Mouse (Mus musculus) megakaryocyte, embryonic 14.5 days (primary cell): Measurements from ENCODE around the gene Pirb. TPM values are rescaled to one million over a fixed set of nuclear protein-coding genes. Genes with fewer than 3 reads are reported as not detected.
"Not testable (repeated sequence)": the region's sequence is repeated elsewhere in the genome, so short reads cannot be mapped to it uniquely, and the experiment has no call there.

Experiments
- H3K27me3 ChIP-seq: replicated peaks from 2 replicates; pipeline ENCODE3; 2012; ENCODE audit warnings: inconsistent platforms
- H3K36me3 ChIP-seq: replicated peaks from 2 replicates; pipeline ENCODE3; 2012; ENCODE audit warnings: low read length, inconsistent platforms, mixed read lengths
- H3K4me1 ChIP-seq: 2 replicates; pipeline ENCODE4 v1.6.1; 2012; ENCODE audit warnings: inconsistent platforms
- H3K4me3 ChIP-seq: replicated peaks from 2 replicates; pipeline ENCODE3; 2012; ENCODE audit warnings: moderate library complexity, mild to moderate bottlenecking, inconsistent platforms
- H3K9me3 ChIP-seq: 2 replicates; pipeline ENCODE4 v1.6.1; 2012; ENCODE audit warnings: inconsistent platforms
- FLI1 ChIP-seq: IDR thresholded peaks from 2 replicates; pipeline ENCODE4 v1.6.1; 2012; ENCODE audit warnings: low read length, inconsistent platforms, mixed read lengths
- GATA1 ChIP-seq: IDR thresholded peaks from 3 replicates; pipeline ENCODE4 v1.6.1; 2012; ENCODE audit warnings: mixed read lengths, low read length, inconsistent platforms, borderline replicate concordance
- polyA plus RNA-seq: library from polyadenylated mRNA; stranded (reverse); fragments of >175 nt; gene quantifications from 2 replicates; pipeline ENCODE4 v1.2.3, GENCODE M21; 2012; ENCODE audit warnings: low replicate concordance; ENCODE audit not compliant: insufficient read depth

Pirb gene
- 14.2 TPM in 1 of 2 replicates, not detected in the other for polyA plus RNA-seq

GRCm38 (mm10) chr7:3720268-3720667 lies at the start of gene Pirb:
Gene Pirb (minus strand): TSS chr7:3720391.
- H3K9me3 ChIP-seq, H3K4me3 ChIP-seq, H3K36me3 ChIP-seq, H3K27me3 ChIP-seq, H3K4me1 ChIP-seq: not testable (repeated sequence)

GRCm38 (mm10) chr7:3732675-3733074 lies 12.5 kb upstream of the Pirb start:
- H3K9me3 ChIP-seq, H3K36me3 ChIP-seq, H3K27me3 ChIP-seq, H3K4me1 ChIP-seq, H3K4me3 ChIP-seq: not testable (repeated sequence)

- not testable (repeated sequence) for H3K27me3 ChIP-seq, H3K36me3 ChIP-seq, H3K4me1 ChIP-seq, H3K9me3 ChIP-seq, H3K4me3 ChIP-seq
Observed at GRCm38 (mm10) chr7:3725459-3725858, 5.3 kb upstream of the Pirb start.

- no peaks in the 10 kb centered on the region for H3K36me3 ChIP-seq
- H3K27me3 ChIP-seq: peaks cover 13% of the 10 kb centered on the region
- H3K4me3 ChIP-seq: no peak overlapping the region
- H3K4me1 ChIP-seq: peaks cover 31% of the 10 kb centered on the region
- TF ChIP-seq GATA1: no peak
- no peak for TF ChIP-seq FLI1
- H3K9me3 ChIP-seq: no peaks in the 10 kb centered on the region
Observed at GRCm38 (mm10) chr7:3715249-3715648, 4.9 kb downstream of the Pirb start.

GRCm38 (mm10) chr7:3712264-3712942 lies 7.8 kb downstream of the Pirb start:
- H3K36me3 ChIP-seq: peaks cover 7% of the 10 kb centered on the region
- H3K4me1 ChIP-seq: peaks cover 33% of the 10 kb centered on the region
- no peaks in the 10 kb centered on the region for H3K9me3 ChIP-seq
- no peak overlapping the region for H3K4me3 ChIP-seq
- TF ChIP-seq GATA1 (no peak), FLI1 (no peak)
- H3K27me3 ChIP-seq: peaks cover 13% of the 10 kb centered on the region

- peaks cover 26% of the 10 kb centered on the region for H3K36me3 ChIP-seq
- peaks cover 6% of the 10 kb centered on the region for H3K27me3 ChIP-seq
- no peak overlapping the region for H3K4me3 ChIP-seq
- no peaks in the 10 kb centered on the region for H3K9me3 ChIP-seq
- peaks cover 39% of the 10 kb centered on the region for H3K4me1 ChIP-seq
- TF ChIP-seq GATA1 (no peak), FLI1 (no peak)
Observed at GRCm38 (mm10) chr7:3709000-3709399, 11.2 kb downstream of the Pirb start.

- H3K27me3 ChIP-seq, H3K4me3 ChIP-seq, H3K9me3 ChIP-seq: not testable (repeated sequence)
- Histone ChIP-seq H3K4me1 (peaks cover 35% of the 10 kb centered on the region), H3K36me3 (peaks cover 26% of the 10 kb centered on the region)
Observed at GRCm38 (mm10) chr7:3708447-3708980, 11.7 kb downstream of the Pirb start.

GRCm38 (mm10) chr7:3707568-3708413 lies 12.4 kb downstream of the Pirb start:
- H3K27me3 ChIP-seq: peaks cover 3% of the 10 kb centered on the region
- H3K36me3 ChIP-seq: peaks cover 26% of the 10 kb centered on the region
- H3K4me1 ChIP-seq: peaks cover 31% of the 10 kb centered on the region
- H3K4me3 ChIP-seq: no peak overlapping the region
- no peaks in the 10 kb centered on the region for H3K9me3 ChIP-seq
- no peak for TF ChIP-seq GATA1
- no peak for TF ChIP-seq FLI1

- no peak for TF ChIP-seq FLI1
- no peak; the same call in 2 of the 3 replicates for TF ChIP-seq GATA1
- peaks cover 27% of the 10 kb centered on the region for H3K4me1 ChIP-seq
- H3K4me3 ChIP-seq: peak overlapping the region; percentile 11
- H3K9me3 ChIP-seq: no peaks in the 10 kb centered on the region
- no peaks in the 10 kb centered on the region for H3K27me3 ChIP-seq
- peaks cover 26% of the 10 kb centered on the region for H3K36me3 ChIP-seq
Observed at GRCm38 (mm10) chr7:3707027-3707426, 13.2 kb downstream of the Pirb start.

GRCm38 (mm10) chr7:3706343-3706934 lies 13.8 kb downstream of the Pirb start:
- H3K4me3 ChIP-seq: peak overlapping the region; percentile 85
- H3K4me1 ChIP-seq: peaks cover 27% of the 10 kb centered on the region
- no peaks in the 10 kb centered on the region for H3K27me3 ChIP-seq
- TF ChIP-seq GATA1 (no peak), FLI1 (no peak)
- no peaks in the 10 kb centered on the region for H3K9me3 ChIP-seq
- H3K36me3 ChIP-seq: peaks cover 28% of the 10 kb centered on the region
